Mouse (Mus musculus) limb, embryonic 14.5 days (tissue): Measurements from ENCODE around the gene Fam69b. TPM values are rescaled to one million over a fixed set of nuclear protein-coding genes. Genes with fewer than 3 reads are reported as not detected.
A peak's percentile ranks its signal among the peaks of the same experiment; 100 is the strongest.
"Not testable (repeated sequence)": the region's sequence is repeated elsewhere in the genome, so short reads cannot be mapped to it uniquely, and the experiment has no call there.

Source experiments
- ATAC-seq: fragments of 200-750 bp; cut with Nextera tagmentation; 2 replicates; pipeline ENCODE4 v1.8.0; 2017; ENCODE audit warnings: low read depth, moderate number of reproducible peaks, moderate TSS enrichment; ENCODE audit not compliant: low FRiP score
- DNase-seq: peaks from one replicate; pipeline ENCODE4 v3.0.0-alpha.2; 2015; ENCODE audit warnings: low spot score
- H3K27ac ChIP-seq: fragments of 300-500 bp; sonication (generic); replicated peaks from 2 replicates; pipeline ENCODE4 v1.5.1; 2014; ENCODE audit warnings: low read depth, mild to moderate bottlenecking, low read length, moderate library complexity, mixed read lengths
- H3K27me3 ChIP-seq: fragments of 300-500 bp; sonication (generic); 2 replicates; pipeline ENCODE4 v1.6.1; 2014; ENCODE audit warnings: low read length, mixed read lengths; ENCODE audit not compliant: control insufficient read depth, insufficient read depth
- H3K36me3 ChIP-seq: fragments of 300-500 bp; sonication (generic); 2 replicates; pipeline ENCODE4 v1.6.1; 2014; ENCODE audit warnings: mild to moderate bottlenecking, low read length, moderate library complexity, mixed read lengths; ENCODE audit not compliant: control insufficient read depth, insufficient read depth
- H3K4me1 ChIP-seq: fragments of 300-500 bp; sonication (generic); 2 replicates; pipeline ENCODE4 v1.6.1; 2014; ENCODE audit warnings: antibody characterized with exemption, low read length, mixed read lengths; ENCODE audit not compliant: control insufficient read depth, insufficient read depth
- H3K4me2 ChIP-seq: fragments of 300-500 bp; sonication (generic); replicated peaks from 2 replicates; pipeline ENCODE4 v1.6.1; 2014; ENCODE audit warnings: low read depth, mild to moderate bottlenecking, low read length, moderate library complexity; ENCODE audit not compliant: severe bottlenecking
- H3K4me3 ChIP-seq: fragments of 300-500 bp; sonication (generic); replicated peaks from 2 replicates; pipeline ENCODE4 v1.5.1; 2014; ENCODE audit warnings: low read length
- H3K9ac ChIP-seq: fragments of 300-500 bp; sonication (generic); 2 replicates; pipeline ENCODE4 v1.6.1; 2014; ENCODE audit warnings: mild to moderate bottlenecking, low read depth, low read length, moderate library complexity; ENCODE audit not compliant: severe bottlenecking
- H3K9me3 ChIP-seq: fragments of 300-500 bp; sonication (generic); 2 replicates; pipeline ENCODE4 v1.6.1; 2016; ENCODE audit warnings: low read length; ENCODE audit not compliant: control insufficient read depth
- POLR2A ChIP-seq: fragments of 200-500 bp; IDR thresholded peaks from 2 replicates; pipeline ENCODE4 v1.8.0; 2012; ENCODE audit warnings: inconsistent platforms, mild to moderate bottlenecking, moderate library complexity, borderline replicate concordance; ENCODE audit not compliant: insufficient read depth, insufficient read length; ENCODE audit errors: extremely low read depth
- WGBS: fragments of 180-500 bp; shearing (Covaris S2); extraction: QIAGEN DNeasy Blood & Tissue Kit; methylation state at CpG from one replicate; pipeline ENCODE4 v1.1.7; 2014; 5-methylcytosine and 5-hydroxymethylcytosine counted together
- microRNA counts: library from miRNA; unstranded; fragments of <30 nt; microRNA quantifications from one replicate; lab custom pipeline; 2016
- microRNA-seq: library from miRNA; unstranded; fragments of <30 nt; microRNA quantifications from one replicate; pipeline ENCODE4, GENCODE M21; 2016
- polyA plus RNA-seq, 2 experiments: library from polyadenylated mRNA; depleted of rRNA in 1 of 2; stranded (reverse) in 1 of 2; unstranded in 1 of 2; fragments of >200 nt; fragmentation: Nextera tagmentation in 1 of 2; extraction: Ambion mirVana in 1 of 2; gene quantifications; 2 replicates each; pipeline versions ENCODE4 v1.2.1 to v1.2.3; 2012 to 2014

Gene Fam69b
- polyA plus RNA-seq, 2 experiments = 42.2 to 47.5 TPM

GRCm38 (mm10) chr2:26662509-26662882 lies 34.2 kb downstream of the Fam69b start:
- H3K36me3 ChIP-seq = no peaks in the 10 kb centered on the region
- ATAC-seq = no peak
- H3K27me3 ChIP-seq = 0 out of 2 replicates have a peak, but pooled peaks cover 5% of the 10 kb centered on the region
- no peaks in the 10 kb centered on the region for H3K4me1 ChIP-seq
- 77% methylated on average over 13 of the region's 13 CpGs for WGBS
- DNase-seq = no peak
- TF ChIP-seq POLR2A = no peak
- H3K9me3 ChIP-seq = no peaks in the 10 kb centered on the region
- no peak overlapping the region for H3K4me2 ChIP-seq
- H3K27ac ChIP-seq = no peak overlapping the region
- H3K4me3 ChIP-seq = no peak overlapping the region
- no peak overlapping the region for H3K9ac ChIP-seq

- Histone ChIP-seq H3K4me3 (no peak overlapping the region), H3K27ac (no peak overlapping the region), H3K27me3 (0 out of 2 replicates have a peak, but pooled peaks cover 5% of the 10 kb centered on the region), H3K4me1 (no peaks in the 10 kb centered on the region), H3K4me2 (no peak overlapping the region), H3K36me3 (no peaks in the 10 kb centered on the region), H3K9me3 (no peaks in the 10 kb centered on the region), H3K9ac (no peak overlapping the region)
- 84% methylated on average over 10 of the region's 10 CpGs for WGBS
- TF ChIP-seq POLR2A = no peak
- DNase-seq (no peak), ATAC-seq (no peak)
Observed at GRCm38 (mm10) chr2:26663112-26663511, 34.9 kb downstream of the Fam69b start.

GRCm38 (mm10) chr2:26663551-26663950 lies 35.3 kb downstream of the Fam69b start:
- not testable (repeated sequence) for DNase-seq, ATAC-seq, H3K4me1 ChIP-seq, H3K27me3 ChIP-seq, H3K9ac ChIP-seq, H3K9me3 ChIP-seq, H3K36me3 ChIP-seq, H3K4me3 ChIP-seq, H3K27ac ChIP-seq, H3K4me2 ChIP-seq
- WGBS = 86% methylated on average over 1 of the region's 1 CpGs

- H3K4me3 ChIP-seq = no peak overlapping the region
- H3K9ac ChIP-seq = no peak overlapping the region
- TF ChIP-seq POLR2A = no peak
- H3K4me1 ChIP-seq = no peaks in the 10 kb centered on the region
- H3K9me3 ChIP-seq = no peaks in the 10 kb centered on the region
- ATAC-seq (no peak), DNase-seq (no peak)
- H3K36me3 ChIP-seq = no peaks in the 10 kb centered on the region
- no peaks in the 10 kb centered on the region for H3K27me3 ChIP-seq
- no peak overlapping the region for H3K27ac ChIP-seq
- no peak overlapping the region for H3K4me2 ChIP-seq
Observed at GRCm38 (mm10) chr2:26668746-26669145, 40.5 kb downstream of the Fam69b start.

- Histone ChIP-seq H3K27ac (no peak within 1 kb of the TSS), H3K4me1 (no peaks in the 10 kb centered on the region), H3K4me3 (no peak within 1 kb of the TSS), H3K9ac (no peak within 1 kb of the TSS), H3K27me3 (no peaks in the 10 kb centered on the region), H3K36me3 (no peaks in the 10 kb centered on the region), H3K4me2 (no peak within 1 kb of the TSS), H3K9me3 (no peaks in the 10 kb centered on the region)
- DNase-seq (no peak), ATAC-seq (no peak)
- TF ChIP-seq POLR2A = no peak
- 94% methylated on average over 3 of the region's 3 CpGs for WGBS
Observed at GRCm38 (mm10) chr2:26671182-26671581, 42.9 kb downstream of the Fam69b start, which contains the start of gene Lcn4. Gene Lcn4 (minus strand): TSS chr2:26671282.

MicroRNAs encoded within 50 kb of the gene (microRNA counts, 519-probe panel; counts per million panel counts)
- microRNA mmu-miR-126-3p (lab: Ali Mortazavi, UCI) = 4,507 counts per million, percentile 90 among the panel's probes with 10 or more counts
- microRNA mmu-miR-126-5p (lab: Ali Mortazavi, UCI) = 3,574 counts per million, percentile 72 among the panel's probes with 10 or more counts

Small RNA genes lying within 50 kb of the gene (microRNA-seq; reads per million reads assigned to microRNA genes)
- gene Mir126a (not detected), gene Mir126b (not detected)

Other genes with a start within 250 kb of the Fam69b start
- 53.2 and 61.3 TPM in 2 replicates for gene Snapc4, start 247.8 kb upstream of the Fam69b start, polyA plus RNA-seq (2012; rRNA removed)
- 22.7 and 30.5 TPM in 2 replicates for gene Snapc4, start 247.8 kb upstream of the Fam69b start, polyA plus RNA-seq (2014; fragmentation: Nextera tagmentation; extraction: Ambion mirVana)
- 217 and 222 TPM in 2 replicates for gene Entr1, start 239.1 kb upstream of the Fam69b start, polyA plus RNA-seq (2012; rRNA removed)
- gene Entr1, start 239.1 kb upstream of the Fam69b start, polyA plus RNA-seq (2014; fragmentation: Nextera tagmentation; extraction: Ambion mirVana) = 120 and 124 TPM in 2 replicates
- gene Pmpca, start 239.1 kb upstream of the Fam69b start, polyA plus RNA-seq (2012; rRNA removed) = 106 and 108 TPM in 2 replicates
- 72.3 and 78.9 TPM in 2 replicates for gene Pmpca, start 239.1 kb upstream of the Fam69b start, polyA plus RNA-seq (2014; fragmentation: Nextera tagmentation; extraction: Ambion mirVana)
- gene Inpp5e, start 219.3 kb upstream of the Fam69b start, polyA plus RNA-seq (2012; rRNA removed) = 36.7 and 43.2 TPM in 2 replicates
- gene Inpp5e, start 219.3 kb upstream of the Fam69b start, polyA plus RNA-seq (2014; fragmentation: Nextera tagmentation; extraction: Ambion mirVana) = 16.4 and 20.1 TPM in 2 replicates
- gene Sec16a, start 183.2 kb upstream of the Fam69b start, polyA plus RNA-seq (2012; rRNA removed) = 62.5 and 73.3 TPM in 2 replicates
- gene Sec16a, start 183.2 kb upstream of the Fam69b start, polyA plus RNA-seq (2014; fragmentation: Nextera tagmentation; extraction: Ambion mirVana) = 47.1 and 47.6 TPM in 2 replicates
- 28.1 and 40.2 TPM in 2 replicates for gene Notch1, start 111.8 kb upstream of the Fam69b start, polyA plus RNA-seq (2012; rRNA removed)
- gene Notch1, start 111.8 kb upstream of the Fam69b start, polyA plus RNA-seq (2014; fragmentation: Nextera tagmentation; extraction: Ambion mirVana) = 44.5 and 47.0 TPM in 2 replicates
- gene Egfl7, start 48.4 kb upstream of the Fam69b start, polyA plus RNA-seq (2012; rRNA removed) = 262 and 311 TPM in 2 replicates
- gene Egfl7, start 48.4 kb upstream of the Fam69b start, polyA plus RNA-seq (2014; fragmentation: Nextera tagmentation; extraction: Ambion mirVana) = 104 and 108 TPM in 2 replicates
- gene Gm20532, start 41.8 kb upstream of the Fam69b start, polyA plus RNA-seq (2012; rRNA removed) = not detected in 2 replicates
- not detected in 2 replicates for gene Gm20532, start 41.8 kb upstream of the Fam69b start, polyA plus RNA-seq (2014; fragmentation: Nextera tagmentation; extraction: Ambion mirVana)
- 27.8 and 35.1 TPM in 2 replicates for gene Agpat2, start 24.0 kb upstream of the Fam69b start, polyA plus RNA-seq (2012; rRNA removed)
- 24.1 and 28.9 TPM in 2 replicates for gene Agpat2, start 24.0 kb upstream of the Fam69b start, polyA plus RNA-seq (2014; fragmentation: Nextera tagmentation; extraction: Ambion mirVana)
- not detected in 2 replicates for gene Lcn4, start 42.8 kb downstream of the Fam69b start, polyA plus RNA-seq (2012; rRNA removed)
- not detected in 2 replicates for gene Lcn4, start 42.8 kb downstream of the Fam69b start, polyA plus RNA-seq (2014; fragmentation: Nextera tagmentation; extraction: Ambion mirVana)
- gene Abo, start 236.5 kb downstream of the Fam69b start, polyA plus RNA-seq (2012; rRNA removed) = not detected in 2 replicates
- not detected in 2 replicates for gene Abo, start 236.5 kb downstream of the Fam69b start, polyA plus RNA-seq (2014; fragmentation: Nextera tagmentation; extraction: Ambion mirVana)